Mouse (Mus musculus) v-Abl transformed pro-B cells (cell line): ENCODE measurements around the gene Utp11.

ENCODE experiments used
- in situ Hi-C, 2 experiments: fragments of 400-800 bp; cut with MboI; formaldehyde crosslinking; loops; one replicate each; pipeline ENCODE4 v1.15.1; 2025; ENCODE audit not compliant: unreplicated experiment in 2 of 2

Utp11 gene

DNA sequence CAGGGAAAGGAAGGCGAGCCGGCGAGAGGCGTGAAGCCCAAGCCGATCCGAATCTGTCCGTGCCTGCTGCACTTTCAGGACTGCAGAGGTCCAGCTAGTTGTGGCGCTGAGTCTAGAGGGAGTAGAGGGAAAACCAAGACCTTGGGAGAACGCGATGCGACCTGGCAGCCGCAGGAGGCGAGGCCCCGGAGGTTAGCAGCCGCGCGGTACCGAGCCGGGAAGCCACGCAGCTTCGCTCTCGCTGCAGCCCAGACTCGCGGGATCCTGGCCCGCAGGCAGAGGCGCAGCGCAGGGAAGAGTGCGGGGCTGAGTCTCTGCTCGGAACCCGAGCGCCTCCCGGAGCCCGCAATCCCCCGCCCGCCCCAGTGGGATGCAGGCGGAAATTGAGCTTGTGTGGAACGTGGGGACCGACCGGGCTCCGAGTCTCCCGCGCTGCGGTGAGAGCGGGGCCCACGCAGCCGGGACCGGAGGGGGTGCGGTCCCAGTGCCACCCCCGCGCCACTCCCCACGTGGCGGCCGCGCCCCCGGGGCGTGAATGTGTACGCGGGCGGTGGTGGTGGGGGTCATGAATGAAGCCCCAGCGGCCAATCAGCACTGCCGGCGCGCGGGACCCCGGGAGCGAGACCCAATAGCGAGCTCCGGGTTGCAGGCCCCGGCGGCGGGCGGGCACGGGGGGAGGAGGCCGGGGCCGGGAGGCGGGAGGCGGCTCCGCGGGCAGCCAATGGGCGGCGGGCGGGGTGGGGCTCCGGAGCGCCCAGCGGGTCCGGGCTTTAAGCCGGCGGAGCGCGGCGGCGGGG lies 36.3 kb downstream of the Utp11 start:
- in situ Hi-C loops, result loop anchor here (25.0 kb wide), 4 partner anchors 520 to 1520 kb away; partner anchors contain the start of gene Ppie (in 1 of the 2)

DNA sequence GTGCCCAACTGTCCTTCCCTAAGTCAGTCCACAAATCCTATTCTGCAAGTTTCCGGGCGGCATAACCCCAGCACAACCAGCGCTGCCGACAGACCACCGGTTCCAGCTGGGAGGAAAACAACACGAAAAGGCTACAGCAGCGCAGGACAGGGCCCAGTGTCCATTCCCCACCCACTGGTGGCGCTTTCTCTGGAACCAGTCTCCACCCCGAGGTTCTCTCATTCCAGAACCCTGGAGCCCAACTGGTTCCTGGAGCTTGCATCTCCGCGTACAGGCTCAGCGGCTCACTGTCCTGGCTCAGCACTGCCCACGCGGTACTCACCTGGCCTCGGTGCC lies 36.9 kb downstream of the Utp11 start, which contains the start of gene Pou3f1:
Gene Pou3f1, plus strand, starts transcription at position 290 of the 336 bp plus-strand sequence.
- in situ Hi-C loops, result loop anchor here (25.0 kb wide), 4 partner anchors 519 to 1519 kb away; partner anchors contain the start of gene Ppie (in 1 of the 2)

DNA sequence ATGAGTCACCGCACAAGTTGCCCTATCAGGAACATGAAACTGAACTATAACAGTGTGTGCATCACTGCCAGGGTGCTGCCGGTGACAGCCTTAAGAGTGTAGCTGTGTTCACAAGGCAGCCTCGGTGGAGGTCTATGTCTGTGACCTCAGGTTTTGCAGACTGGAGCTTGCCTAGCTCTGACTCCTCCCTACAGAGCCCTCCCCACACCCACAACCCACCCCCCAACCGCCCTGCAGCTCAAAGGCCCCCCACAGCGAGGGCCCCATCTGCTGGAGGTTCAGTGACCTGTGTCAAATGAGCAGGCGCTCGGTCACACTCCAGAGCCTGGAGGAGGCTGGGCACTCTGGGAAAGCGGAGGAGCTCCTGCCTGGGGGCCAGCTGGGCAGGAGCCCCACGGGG lies 40.5 kb downstream of the Utp11 start:
- in situ Hi-C loops, result loop anchor here (25.0 kb wide), 4 partner anchors 516 to 1516 kb away; partner anchors contain the start of gene Ppie (in 1 of the 2)

DNA sequence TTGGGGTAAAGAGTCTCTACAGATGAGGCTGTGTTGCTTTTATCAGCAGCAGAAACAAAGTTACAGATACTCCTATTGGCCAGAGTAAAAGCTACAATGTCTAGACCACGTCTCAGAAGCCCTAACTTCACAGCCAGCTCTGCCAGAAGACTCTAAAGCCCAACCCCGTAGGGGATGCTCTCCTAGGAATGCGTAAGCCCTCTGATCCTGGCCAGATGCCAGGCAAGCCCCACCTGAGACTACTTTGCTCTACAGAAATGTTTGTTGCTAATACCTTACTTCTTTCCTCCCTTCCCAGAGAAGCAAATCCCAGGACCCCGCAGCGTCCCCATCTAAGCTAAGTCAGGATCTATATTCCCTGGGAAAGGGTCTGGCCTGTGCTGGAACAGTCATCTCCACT lies 45.5 kb downstream of the Utp11 start:
- in situ Hi-C loops, result no loop called here

DNA sequence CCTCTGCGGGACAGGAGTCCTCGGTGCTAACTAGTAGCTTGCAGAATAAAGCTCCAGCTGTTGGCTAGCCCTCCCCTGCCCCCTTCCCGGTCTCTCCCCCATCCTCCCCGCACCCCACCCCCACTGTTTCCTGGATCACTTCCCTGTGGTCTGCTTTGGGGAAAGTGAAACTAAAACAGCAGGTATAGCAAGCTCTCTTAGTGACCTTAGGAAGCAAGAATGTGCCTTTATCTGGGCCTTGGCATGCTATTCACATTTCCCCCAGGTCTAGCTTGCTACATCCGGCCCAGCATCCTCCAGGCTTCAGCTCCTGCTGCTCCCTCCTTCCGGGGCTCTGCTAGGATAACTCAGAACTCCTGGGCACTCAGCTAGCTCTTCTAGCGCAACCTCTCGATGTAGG lies 46.8 kb downstream of the Utp11 start:
- in situ Hi-C loops, result no loop called here

DNA sequence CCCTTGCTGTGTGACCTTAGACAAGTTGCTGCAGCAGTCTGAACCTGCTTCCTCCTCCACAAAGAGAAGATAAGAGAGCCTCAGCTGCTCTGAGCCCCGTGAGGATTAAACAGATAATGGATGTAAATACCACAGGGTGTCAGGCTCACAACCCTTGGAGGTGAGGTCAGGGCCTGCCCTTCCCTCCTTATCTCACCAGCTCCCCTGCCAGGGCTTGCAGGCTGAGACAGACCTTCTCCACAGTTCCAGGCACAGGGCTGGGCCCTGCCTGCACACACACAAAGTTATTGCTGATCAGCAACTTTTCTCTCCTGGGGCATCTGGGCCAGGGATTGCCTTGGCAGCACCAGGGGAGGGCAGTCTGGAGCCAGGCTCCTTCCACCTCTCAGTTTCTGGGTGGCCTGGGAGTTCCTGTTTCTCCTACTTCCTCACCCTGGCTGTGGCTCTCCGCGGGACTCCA lies 48.4 kb downstream of the Utp11 start:
- in situ Hi-C loops, result no loop called here

DNA sequence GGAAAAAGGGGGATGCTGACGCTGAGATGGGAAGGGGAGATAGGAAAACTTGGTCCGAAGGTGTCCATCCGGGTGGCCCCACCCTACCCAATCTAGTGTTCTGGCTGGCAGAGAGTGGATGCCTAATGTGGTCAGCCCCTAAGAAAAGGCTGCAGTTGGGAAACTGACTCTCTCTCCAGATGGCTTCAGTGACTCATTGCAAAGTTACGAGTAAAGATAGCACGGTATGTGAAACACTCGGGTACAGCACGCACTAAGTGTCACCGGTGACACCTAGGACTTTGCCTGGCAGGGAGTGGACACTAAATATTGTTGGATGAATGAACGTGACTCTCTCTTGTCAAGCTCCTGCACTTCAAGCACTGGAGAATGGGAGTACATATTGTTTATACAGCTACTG lies 49.5 kb downstream of the Utp11 start:
- in situ Hi-C loops, result no loop called here

DNA sequence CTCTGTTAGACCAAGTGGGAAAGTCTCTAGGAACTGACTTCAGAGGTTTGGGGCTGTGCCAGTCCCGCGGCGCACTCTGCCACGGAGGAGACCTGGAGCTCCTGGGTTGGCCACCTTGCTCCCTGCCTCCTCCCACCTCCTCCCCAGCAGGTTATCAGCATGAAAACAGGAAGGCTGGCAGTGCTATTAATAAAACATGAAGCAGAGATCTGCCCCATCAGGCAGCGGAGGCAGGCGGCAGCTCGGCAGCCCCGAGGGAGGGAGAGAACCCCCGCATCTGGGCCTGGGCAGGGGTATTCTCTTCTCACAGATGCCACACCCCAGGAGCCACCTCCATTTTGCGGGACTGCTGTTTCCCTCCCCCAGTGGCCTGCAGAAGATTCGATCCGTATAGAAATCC lies 53.7 kb downstream of the Utp11 start:
- in situ Hi-C loops, result no loop called here

DNA sequence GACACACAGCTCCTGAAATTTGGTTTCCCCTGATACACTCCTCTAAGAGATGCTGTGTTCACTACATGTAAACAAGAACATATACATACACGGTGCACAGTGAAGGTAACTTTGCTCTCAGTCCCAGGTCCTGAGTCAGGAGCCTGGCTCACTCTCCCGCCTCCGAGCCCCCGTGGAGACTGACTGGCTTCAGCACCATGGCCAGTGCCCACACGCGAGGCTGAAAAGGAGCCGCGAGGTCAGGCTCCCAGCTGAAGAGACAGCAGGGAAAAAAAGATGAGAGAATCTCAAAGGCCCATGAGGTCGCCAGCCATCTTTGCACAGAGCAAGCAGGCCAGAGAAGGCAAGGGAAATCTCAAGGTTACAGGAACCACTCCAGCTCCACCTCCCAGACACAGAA lies 60.1 kb downstream of the Utp11 start:
- in situ Hi-C loops, result no loop called here

DNA sequence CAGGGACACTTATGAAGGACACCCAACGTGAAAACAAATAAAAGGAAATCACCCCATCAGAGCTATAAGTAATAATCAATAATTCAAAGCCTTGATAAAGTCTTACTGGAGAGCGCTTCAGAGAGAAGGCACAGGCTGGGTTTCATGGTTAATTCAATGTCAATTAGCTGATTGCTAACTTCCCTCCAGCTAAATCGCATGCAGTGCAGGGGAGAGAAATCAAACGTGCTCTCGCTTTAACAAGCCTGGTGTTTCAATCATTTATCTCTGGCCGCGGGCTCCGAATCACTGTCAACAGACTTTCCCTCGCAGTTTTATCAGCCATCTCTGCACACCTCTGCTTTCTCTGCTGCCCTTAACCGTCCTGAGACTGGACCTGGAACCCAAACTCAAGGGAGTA lies 60.5 kb downstream of the Utp11 start:
- in situ Hi-C loops, result no loop called here

DNA sequence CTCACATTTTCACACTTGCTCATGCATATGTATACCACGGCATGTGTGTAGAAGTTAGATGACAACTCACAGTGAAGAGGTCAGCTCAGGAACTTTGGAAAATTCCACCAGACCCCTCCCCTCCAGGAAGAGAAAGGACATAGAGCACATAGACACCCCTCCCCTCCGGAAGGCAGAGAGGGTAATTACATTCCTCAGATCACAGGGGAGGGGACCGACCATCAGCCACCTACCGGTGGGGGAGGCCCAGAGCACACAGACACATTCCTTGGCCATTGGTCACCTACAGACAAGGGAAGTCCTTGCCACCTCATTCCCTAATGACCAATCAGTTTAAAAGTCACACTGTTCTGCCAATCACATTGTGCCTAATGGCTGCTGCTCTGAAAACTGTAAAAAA lies 61.9 kb downstream of the Utp11 start:
- in situ Hi-C loops, result no loop called here
